Mouse (Mus musculus): ENCODE results near the gene Lce1b.

The Lce1b gene

DNA sequence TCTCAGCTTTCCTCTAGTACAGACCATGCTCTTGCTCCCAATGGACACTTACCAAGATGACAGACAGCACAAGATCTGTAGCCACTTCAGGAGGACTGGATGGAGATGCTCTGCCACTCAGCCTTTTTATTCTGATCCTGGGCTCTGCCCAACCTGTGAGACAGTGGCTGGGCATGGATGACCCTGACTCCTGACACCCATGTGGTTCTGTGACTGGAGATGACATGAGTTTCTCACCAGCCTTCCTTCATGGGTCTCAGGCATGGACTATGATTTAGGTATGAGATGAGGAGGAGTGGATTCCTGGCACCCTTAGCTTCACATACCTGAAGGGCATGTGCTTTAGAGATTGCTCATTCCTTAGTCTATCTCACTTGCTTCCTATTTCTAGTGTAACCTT is at the start of gene Lce1b:
Gene Lce1b, minus strand, starts transcription at position 101 of the 400 bp plus-strand sequence.
- DNase-seq, result no peak

DNA sequence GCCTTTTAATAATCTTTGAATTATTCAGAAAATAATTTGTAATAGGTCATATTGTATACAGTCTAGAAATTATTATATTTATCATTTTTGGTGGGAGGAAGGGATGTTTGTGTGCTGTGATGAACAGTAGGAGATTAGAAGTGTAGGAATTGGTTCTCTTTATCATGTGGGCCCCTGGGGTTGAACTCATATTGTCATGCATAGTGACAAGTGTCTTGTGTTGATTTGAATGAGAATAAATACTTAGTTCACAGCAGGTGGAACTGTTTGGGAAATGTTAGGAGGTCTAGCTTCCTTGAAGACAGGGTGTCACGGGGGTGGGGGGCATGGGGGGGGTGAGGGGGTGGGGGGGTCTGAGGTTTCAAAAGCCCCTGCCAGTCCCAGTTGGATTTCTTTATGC is 37.9 kb upstream of the Lce1b start:
- DNase-seq, result no peak

DNA sequence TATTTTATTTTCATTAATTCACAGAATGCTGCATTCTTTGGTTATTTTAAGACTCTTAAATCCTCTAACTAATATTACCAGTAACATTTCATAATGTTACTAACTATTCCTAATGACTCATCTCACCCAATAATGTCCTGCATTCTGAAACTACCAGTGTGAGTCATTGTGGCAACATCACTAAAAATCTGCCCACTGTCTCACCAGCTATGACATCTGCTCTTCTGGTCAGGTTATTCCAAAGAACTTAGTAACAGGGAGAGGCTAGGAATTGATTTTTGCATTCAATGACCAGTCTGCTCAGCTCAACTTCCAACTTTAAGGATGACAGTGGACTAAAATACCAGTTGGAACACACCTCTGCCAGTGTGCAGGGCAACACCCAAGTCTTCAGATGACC is 35.0 kb upstream of the Lce1b start:
- DNase-seq, result no peak

DNA sequence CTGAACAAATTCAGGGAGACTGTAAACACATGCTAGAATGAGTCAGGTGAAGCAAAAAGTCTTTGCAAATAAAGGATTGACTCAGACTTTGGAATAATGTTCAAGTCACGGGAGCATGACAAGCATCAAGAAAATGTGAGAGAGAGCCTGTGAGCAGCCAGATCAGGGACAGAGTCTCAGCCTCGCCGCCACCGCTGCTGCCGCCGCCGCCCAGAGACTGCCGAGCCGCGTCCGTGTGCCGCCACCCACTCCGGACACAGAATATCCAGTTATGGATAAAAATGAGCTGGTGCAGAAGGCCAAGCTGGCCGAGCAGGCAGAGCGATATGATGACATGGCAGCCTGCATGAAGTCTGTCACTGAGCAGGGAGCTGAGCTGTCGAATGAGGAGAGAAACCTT is 32.4 kb upstream of the Lce1b start:
- peak; percentile 6 for DNase-seq

DNA sequence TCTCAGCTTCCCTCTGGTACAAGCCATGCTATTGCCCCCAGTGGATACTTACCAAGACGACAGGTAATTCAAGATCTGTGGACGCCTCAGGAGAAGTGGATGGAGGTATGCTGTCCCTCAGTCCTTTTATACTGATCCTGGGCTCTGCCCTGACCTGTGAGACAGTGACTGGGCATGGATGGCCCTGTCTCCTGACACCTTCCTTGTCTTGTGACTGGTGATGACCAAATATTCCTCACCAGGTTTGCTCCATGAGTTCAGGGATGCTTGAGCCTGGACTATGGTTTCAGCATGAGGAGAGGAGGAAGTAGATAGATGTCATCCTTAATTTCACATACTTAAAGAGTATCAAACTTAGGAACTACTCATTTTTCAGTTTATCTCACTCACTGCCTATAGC is 30.4 kb upstream of the Lce1b start, which contains the start of gene Lce1d:
Gene Lce1d, minus strand, starts transcription at position 101 of the 400 bp plus-strand sequence.
- DNase-seq, result no peak

DNA sequence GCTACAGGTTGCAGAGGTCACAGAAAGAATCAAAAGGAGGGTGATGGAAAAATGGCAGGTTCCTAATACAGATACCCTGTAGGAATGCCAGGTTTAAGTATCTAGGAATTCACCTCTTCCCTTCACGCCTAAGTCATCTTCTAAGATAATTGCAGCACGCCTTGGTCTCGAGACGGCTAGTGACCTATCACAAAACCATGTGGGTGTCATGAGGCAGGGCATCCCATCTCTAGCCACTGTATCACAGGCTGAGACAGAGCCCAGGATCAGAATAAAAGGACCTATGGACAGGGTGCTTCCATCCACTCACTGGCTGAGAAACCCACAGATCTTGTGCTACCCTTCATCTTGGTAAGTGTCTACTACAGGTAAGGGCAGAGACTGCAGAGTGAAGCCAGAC is 22.2 kb upstream of the Lce1b start, which contains the start of gene Lce1c:
Gene Lce1c, plus strand, starts transcription at position 301 of the 400 bp plus-strand sequence.
- no peak for DNase-seq

DNA sequence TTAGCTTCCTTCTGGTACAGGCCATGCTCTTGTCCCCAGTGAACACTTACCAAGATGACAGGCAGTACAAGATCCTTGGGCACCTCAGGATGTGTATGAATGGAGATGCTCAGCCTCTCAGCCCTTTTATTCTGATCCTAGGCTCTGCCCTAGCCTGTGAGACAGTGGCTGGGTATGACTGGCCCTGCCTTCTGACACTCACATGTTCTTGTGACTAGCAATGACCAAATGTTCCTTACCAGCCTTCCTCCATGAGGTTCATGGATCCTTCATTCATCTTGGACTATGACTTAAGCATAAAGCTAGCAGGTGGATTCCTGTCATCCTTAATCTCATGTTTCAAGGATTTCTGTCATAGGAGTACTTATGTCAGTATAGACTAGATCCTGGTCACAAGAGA is 13.5 kb upstream of the Lce1b start, which contains the start of gene Lce1a2:
Gene Lce1a2, minus strand, starts transcription at position 101 of the 400 bp plus-strand sequence.
- no peak for DNase-seq

DNA sequence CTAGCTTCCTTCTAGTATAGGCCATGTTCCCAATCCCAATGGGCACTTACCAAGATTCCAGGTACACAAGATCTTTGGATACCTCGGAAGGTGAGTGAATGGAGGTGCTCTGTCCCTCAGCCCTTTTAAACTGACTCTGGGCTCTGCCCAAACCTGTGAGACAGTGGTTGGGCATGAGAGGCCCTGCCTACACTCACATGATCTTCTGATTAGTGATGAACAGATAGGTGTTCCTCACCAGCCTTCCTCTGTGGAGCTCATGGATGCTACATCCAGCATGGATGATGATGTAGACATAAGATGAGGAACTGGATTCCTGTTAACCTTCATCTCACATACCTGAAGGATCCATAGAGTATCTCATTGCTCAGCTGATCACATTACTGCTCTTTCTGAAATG is 8.5 kb downstream of the Lce1b start, which contains the start of gene Lce1a1:
Gene Lce1a1, minus strand, starts transcription at position 101 of the 400 bp plus-strand sequence.
- DNase-seq, result no peak

DNA sequence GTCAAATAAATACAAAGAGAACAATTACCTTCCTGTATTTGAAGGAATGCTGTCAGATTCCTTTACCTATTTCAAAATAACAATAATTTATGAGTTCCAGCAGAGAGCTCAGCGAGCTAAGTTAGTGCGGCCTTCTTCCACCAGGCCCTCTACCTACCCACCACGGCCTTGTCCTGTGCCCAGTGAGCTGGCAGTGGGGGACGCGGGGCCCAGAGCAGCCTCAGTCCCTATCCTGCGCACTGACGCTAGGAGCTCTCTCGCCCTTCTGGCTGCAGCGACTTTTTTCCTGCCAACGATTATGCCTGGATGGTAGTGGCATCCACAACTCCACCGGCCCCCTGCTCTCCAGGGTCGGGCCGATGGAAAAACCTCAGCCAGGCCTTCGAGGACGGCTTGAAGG is 16.9 kb downstream of the Lce1b start:
- no peak for DNase-seq

DNA sequence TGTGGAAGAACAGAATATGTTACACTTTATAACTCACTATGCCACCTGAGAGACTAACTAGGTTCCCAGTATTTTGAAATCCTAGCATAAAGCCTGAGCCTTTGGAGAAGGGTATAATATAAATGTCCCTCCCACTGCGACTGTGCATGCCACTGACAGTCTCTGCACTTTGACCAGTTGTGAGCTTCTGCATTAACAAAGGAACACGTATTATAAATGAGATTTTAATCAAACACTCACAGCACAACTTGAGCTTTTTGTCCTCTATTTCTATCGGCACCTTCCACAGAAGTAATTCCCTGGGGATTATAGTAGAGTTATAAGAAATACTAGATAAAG is 18.1 kb downstream of the Lce1b start:
- DNase-seq, result no peak

DNA sequence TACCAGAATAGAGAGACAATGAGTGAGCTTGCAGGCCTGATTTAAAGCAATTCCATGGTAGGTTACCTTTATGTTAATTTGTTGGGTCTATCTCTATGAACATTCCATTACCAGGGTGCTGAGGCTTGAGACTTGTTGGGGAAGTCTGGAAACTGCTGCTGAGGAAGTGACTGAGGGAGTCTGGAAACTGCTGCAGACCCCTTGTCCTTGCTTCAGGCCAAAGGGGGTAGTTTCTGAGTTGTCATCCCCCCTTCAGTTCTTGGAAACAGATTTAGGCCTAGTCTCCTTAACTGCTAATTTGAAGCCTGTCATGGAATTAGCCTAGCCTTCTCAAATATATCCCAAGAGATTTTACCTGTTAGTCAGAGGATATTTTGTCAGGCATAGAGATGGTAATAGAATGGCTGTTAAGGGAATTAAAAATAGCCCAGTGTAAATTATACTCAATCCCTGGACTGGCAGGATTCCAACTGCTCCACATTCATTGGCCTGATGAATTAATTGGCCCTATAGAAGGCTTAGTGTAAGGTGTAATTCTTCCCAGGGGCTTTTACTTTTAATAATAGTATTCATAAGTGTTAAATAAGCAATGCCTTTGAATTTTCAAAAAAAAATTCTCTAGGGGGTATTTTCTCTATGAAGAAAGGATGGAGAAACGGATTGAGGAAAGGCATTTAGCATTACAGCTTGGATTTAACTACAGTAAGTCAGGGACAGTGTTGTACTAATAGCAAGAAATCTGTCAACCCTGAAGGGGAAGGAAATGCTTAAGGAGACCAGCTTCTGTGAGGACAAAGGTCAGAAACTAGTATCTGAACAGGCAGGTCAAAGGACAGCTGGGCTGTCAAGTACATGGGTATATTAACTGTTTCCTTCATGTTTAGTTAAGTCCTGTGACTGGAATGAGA is 18.7 kb downstream of the Lce1b start:
- no peak for DNase-seq

DNA sequence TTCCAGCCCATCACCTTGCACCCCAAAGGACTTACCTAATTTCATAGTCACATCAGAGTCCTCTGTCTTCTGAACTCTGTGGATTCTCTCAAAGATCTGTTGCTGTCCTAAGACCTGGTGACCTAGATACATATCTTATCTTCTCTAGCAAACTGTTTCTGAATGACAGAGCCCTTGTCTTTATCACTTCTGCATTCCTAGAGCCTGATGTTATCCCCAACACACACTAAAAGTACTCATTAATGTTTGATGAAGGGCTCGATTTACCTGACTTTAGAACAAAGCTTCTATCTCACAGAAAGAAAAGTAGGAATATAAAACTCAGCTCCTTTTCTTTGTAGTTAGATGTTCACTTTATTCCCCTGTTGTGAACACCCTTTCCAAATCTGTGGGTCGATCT is 35.2 kb downstream of the Lce1b start, which contains the start of gene Lce6a:
Gene Lce6a, minus strand, starts transcription at position 101 of the 400 bp plus-strand sequence.
- no peak for DNase-seq

DNA sequence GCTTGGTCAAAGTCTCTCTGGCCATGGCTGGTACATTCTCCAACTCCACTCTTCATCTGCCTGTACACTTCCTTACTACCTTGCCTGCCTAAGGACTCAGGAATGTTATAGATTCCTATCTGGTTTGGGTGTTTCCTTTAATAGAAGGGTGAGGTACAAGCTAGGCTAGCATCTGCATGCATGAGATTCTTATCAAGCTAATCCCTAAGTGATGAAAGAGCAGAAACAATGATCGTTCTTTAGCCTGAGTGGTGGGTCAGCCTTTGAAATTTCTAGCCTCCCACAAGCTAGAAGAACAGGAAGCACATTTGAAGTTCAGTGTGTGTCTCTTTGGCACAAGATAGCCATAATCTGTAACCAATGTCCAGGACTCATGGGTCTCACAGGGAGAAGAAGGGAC is 46.9 kb downstream of the Lce1b start:
- no peak for DNase-seq

DNA sequence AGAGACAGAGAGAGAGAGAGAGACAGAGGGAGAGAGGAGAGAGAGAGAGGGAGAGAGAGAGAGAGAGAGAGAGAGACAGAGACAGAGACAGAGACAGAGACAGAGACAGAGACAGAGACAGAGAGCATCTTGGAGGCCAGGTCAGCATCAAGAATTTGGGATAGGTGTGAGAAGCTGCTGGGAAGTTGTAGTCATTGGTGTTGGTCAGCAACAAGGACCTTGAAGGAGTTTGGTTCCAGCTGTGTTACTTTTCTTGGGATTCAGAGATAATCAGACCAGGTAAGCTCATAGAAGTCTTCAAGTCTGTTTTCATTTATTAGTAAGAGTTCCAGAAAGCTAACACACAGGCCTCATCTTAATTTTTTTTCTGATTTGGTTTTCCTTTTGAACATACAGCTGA is 49.3 kb downstream of the Lce1b start, which contains the start of gene 2210017I01Rik:
Gene 2210017I01Rik, minus strand, starts transcription at position 101 of the 400 bp plus-strand sequence.
- DNase-seq, result no peak
